ENCODE assay signal across 8 mouse cellular contexts in the genomic region with DNA sequence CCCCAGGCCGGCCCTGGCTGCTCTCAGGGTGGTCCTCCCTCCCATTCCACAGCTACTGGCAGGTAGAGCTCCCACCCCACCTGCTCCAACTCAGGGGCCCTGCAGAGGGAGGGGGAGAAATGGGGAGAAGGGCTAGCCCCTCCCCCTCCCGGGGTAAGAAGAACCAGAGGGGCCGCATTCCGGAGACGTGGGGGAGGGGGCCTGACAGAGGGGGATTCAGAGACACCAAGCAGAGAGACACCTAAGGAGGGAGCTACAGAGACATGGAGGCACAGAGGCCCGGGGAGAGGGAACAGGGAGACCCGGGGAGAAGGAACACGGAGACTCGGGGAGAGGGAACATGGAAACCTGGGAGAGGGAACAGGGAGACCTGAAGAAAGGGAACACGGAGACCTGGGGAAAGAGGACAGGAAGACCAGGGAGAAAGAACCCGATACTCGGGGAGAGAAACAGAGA. TPM values are rescaled to one million over a fixed set of nuclear protein-coding genes. Genes with fewer than 3 reads are reported as not detected.
DNase-seq lines count a peak whose midpoint lies in the region; ATAC-seq and TF ChIP-seq lines count a peak whose summit lies in the region.

No protein-coding gene starts in this region.

- peak overlapping the region; percentile 54 for H3K4me3 ChIP-seq in heart, adult 2 months
- H3K4me3 ChIP-seq in brown adipose tissue, adult 24 weeks (ENCODE audit: insufficient read depth, low read depth, low read length) = peak overlapping the region; percentile 55
- H3K4me3 ChIP-seq in hindbrain, embryonic 14.5 days (replicated peaks; ENCODE audit: low read length) = peak overlapping the region; percentile 93
- peak overlapping the region; percentile 65 for H3K4me3 ChIP-seq in liver, postnatal 0 days (ENCODE audit: low read depth, low read length)
- peak overlapping the region; percentile 82 for H3K4me3 ChIP-seq in stomach, embryonic 15.5 days (replicated peaks)

- no peak for DNase-seq in heart, adult 2 months
- DNase-seq in heart, postnatal 14 days = no peak
- DNase-seq in hindbrain, embryonic 14.5 days (ENCODE audit: low spot score) = no peak
- DNase-seq in liver, postnatal 0 days = no peak
- DNase-seq in adrenal gland, postnatal 25 days = no peak
- no peak for DNase-seq in cerebellum, adult 9-10 months

- no peak for TF ChIP-seq POLR2A in heart, adult 2 months (IDR thresholded peaks at IDR 0.05; ENCODE audit: insufficient read depth, low read depth, low read length)

- no peaks in the 10 kb centered on the region for H3K36me3 ChIP-seq in heart, adult 2 months (ENCODE audit: control insufficient read depth, insufficient read depth, low read length)
- 0 out of 2 replicates have a peak, but pooled peaks cover 11% of the 10 kb centered on the region for H3K36me3 ChIP-seq in hindbrain, embryonic 14.5 days (replicated peaks; ENCODE audit: control insufficient read depth, insufficient read depth)
- no peaks in the 10 kb centered on the region for H3K36me3 ChIP-seq in liver, postnatal 0 days (replicated peaks; ENCODE audit: insufficient read depth, low read length)
- no peaks in the 10 kb centered on the region for H3K36me3 ChIP-seq in stomach, embryonic 15.5 days

- intact Hi-C loops in heart, adult 2 months (cut with DNase I) = loop anchor here (5.0 kb wide), 1 partner anchor 143 kb away; no protein-coding TSS in a partner anchor
- intact Hi-C loops in heart, postnatal 14 days (cut with DNase I) = no loop called here

- no peaks in the 10 kb centered on the region for H3K4me1 ChIP-seq in heart, adult 2 months (ENCODE audit: control insufficient read depth, insufficient read depth, low read length)
- H3K4me1 ChIP-seq in brown adipose tissue, adult 24 weeks (ENCODE audit: control insufficient read depth, insufficient read depth, insufficient read length, low read length) = no peaks in the 10 kb centered on the region
- peaks cover 23% of the 10 kb centered on the region for H3K4me1 ChIP-seq in hindbrain, embryonic 14.5 days (replicated peaks; ENCODE audit: control insufficient read depth, insufficient read depth, low read length)
- peaks cover 12% of the 10 kb centered on the region; the same call in 1 of the 2 replicates for H3K4me1 ChIP-seq in liver, postnatal 0 days (ENCODE audit: insufficient read depth)
- peaks cover 32% of the 10 kb centered on the region for H3K4me1 ChIP-seq in stomach, embryonic 15.5 days

- ATAC-seq in hindbrain, embryonic 14.5 days (ENCODE audit: low FRiP score) = peak; percentile 35; the same call in 1 of the 2 replicates
- ATAC-seq in liver, postnatal 0 days = no peak
- ATAC-seq in stomach, embryonic 15.5 days (ENCODE audit: insufficient read depth, low FRiP score, low read depth) = peak; percentile 10; the same call in 1 of the 2 replicates

- peaks cover 3% of the 10 kb centered on the region for H3K27me3 ChIP-seq in heart, adult 2 months (ENCODE audit: control insufficient read depth, insufficient read depth, low read length)
- H3K27me3 ChIP-seq in hindbrain, embryonic 14.5 days (ENCODE audit: control insufficient read depth, insufficient read depth, low read length) = no peaks in the 10 kb centered on the region
- H3K27me3 ChIP-seq in liver, postnatal 0 days (ENCODE audit: insufficient read depth, low read length) = peaks cover 29% of the 10 kb centered on the region
- no peaks in the 10 kb centered on the region for H3K27me3 ChIP-seq in stomach, embryonic 15.5 days (replicated peaks)

- peak overlapping the region; percentile 78; the same call in 1 of the 2 replicates for H3K9ac ChIP-seq in heart, adult 2 months (ENCODE audit: low read depth, low read length)
- peak overlapping the region; percentile 93 for H3K9ac ChIP-seq in hindbrain, embryonic 14.5 days
- peak overlapping the region; percentile 58 for H3K9ac ChIP-seq in liver, postnatal 0 days (replicated peaks)
- H3K9ac ChIP-seq in stomach, embryonic 15.5 days = peak overlapping the region; percentile 77

- H3K79me2 ChIP-seq in heart, adult 2 months (replicated peaks; ENCODE audit: control insufficient read depth, insufficient read depth, low read length) = no peaks in the 10 kb centered on the region

- TF ChIP-seq EP300 in heart, adult 2 months (IDR thresholded peaks at IDR 0.05; ENCODE audit: insufficient read depth, low read depth, low read length) = no peak
- TF ChIP-seq EP300 in liver, postnatal 0 days (IDR thresholded peaks at IDR 0.05; ENCODE audit: low read depth) = no peak

- H3K9me3 ChIP-seq in hindbrain, embryonic 14.5 days (ENCODE audit: control insufficient read depth, low read length) = no peaks in the 10 kb centered on the region
- H3K9me3 ChIP-seq in liver, postnatal 0 days (ENCODE audit: low read length) = no peaks in the 10 kb centered on the region
- H3K9me3 ChIP-seq in stomach, embryonic 15.5 days = no peaks in the 10 kb centered on the region

- no peak for TF ChIP-seq CTCF in heart, adult 2 months (IDR thresholded peaks at IDR 0.05)
- TF ChIP-seq CTCF in liver, postnatal 0 days (IDR thresholded peaks at IDR 0.05; ENCODE audit: low read depth) = no peak

- 20% methylated on average over 12 of the region's 12 CpGs for WGBS in heart, adult 2 months
- WGBS in hindbrain, embryonic 14.5 days = 1% methylated on average over 12 of the region's 12 CpGs
- 12% methylated on average over 12 of the region's 12 CpGs for whole genome bisulfite sequencing in liver, postnatal 0 days (ENCODE audit: insufficient replicate concordance)
- WGBS in stomach, embryonic 15.5 days = 2% methylated on average over 12 of the region's 12 CpGs

- H3K27ac ChIP-seq in heart, adult 2 months = no peak overlapping the region
- no peak overlapping the region for H3K27ac ChIP-seq in brown adipose tissue, adult 24 weeks (replicated peaks; ENCODE audit: low read depth, low read length)
- H3K27ac ChIP-seq in hindbrain, embryonic 14.5 days = peak overlapping the region; percentile 88
- peak overlapping the region; percentile 44 for H3K27ac ChIP-seq in liver, postnatal 0 days (ENCODE audit: low read depth)
- H3K27ac ChIP-seq in stomach, embryonic 15.5 days = peak overlapping the region; percentile 93

- H3K4me2 ChIP-seq in hindbrain, embryonic 14.5 days (replicated peaks) = peak overlapping the region; percentile 85
- H3K4me2 ChIP-seq in liver, postnatal 0 days (ENCODE audit: low read depth, low read length) = peak overlapping the region; percentile 77
- peak overlapping the region; percentile 73 for H3K4me2 ChIP-seq in stomach, embryonic 15.5 days

RNA-seq across cellular contexts. Expression of gene Ptprf, which starts 1.2 kb away (rescaled TPM):
- 1 to 10 TPM; 5.8 to 6.3 TPM for total RNA-seq in heart, adult 2 months (2021)
- polyA plus RNA-seq in heart, adult 2 months (2012; rRNA removed) = 6.6 and 7.8 TPM in 2 replicates
- 10 to 100 TPM; 13.0 to 16.4 TPM for total RNA-seq in heart, postnatal 14 days (2021)
- polyA plus RNA-seq in brown adipose tissue, adult 24 weeks (2012; ENCODE audit: insufficient read depth, insufficient read length, missing spikeins) = 0.67 and 0.88 TPM in 2 replicates
- polyA plus RNA-seq in hindbrain, embryonic 14.5 days (2014; fragmentation: Nextera tagmentation; extraction: Ambion mirVana) = 67.1 and 68.2 TPM in 2 replicates
- 10.3 and 11.8 TPM in 2 replicates for polyA plus RNA-seq in liver, postnatal 0 days (2015; fragmentation: Nextera tagmentation; extraction: Ambion mirVana)
- polyA plus RNA-seq in stomach, embryonic 15.5 days (2015; fragmentation: Nextera tagmentation; extraction: Ambion mirVana) = 79.2 and 85.6 TPM in 2 replicates
- total RNA-seq in adrenal gland, postnatal 25 days (2021) = 55.0 and 60.3 TPM in 2 replicates

Comparison
In these comparisons a context has a peak if more than half of its experiments do, and no peak if none do; other contexts are left out.
1. H3K27ac ChIP-seq: peak in hindbrain, embryonic 14.5 days (single experiment), liver, postnatal 0 days (single experiment) and stomach, embryonic 15.5 days (single experiment); none in heart, adult 2 months (single experiment) and brown adipose tissue, adult 24 weeks (single experiment).
2. Peak in every context shown above with its lines, with median percentiles within 50 percentile points of each other: H3K4me3 ChIP-seq, H3K9ac ChIP-seq and H3K4me2 ChIP-seq.